In genomic region chr14:78333341-78333740, GRCm38 (mm10) we compare ENCODE assay signal across 29 mouse cellular contexts. TPM values are rescaled to one million over a fixed set of nuclear protein-coding genes. Genes with fewer than 3 reads are reported as not detected.
"Had no signal": no experiment of that assay in that cellular context is flagged by ENCODE, and none has a peak within 500 bp of the region (broad histone marks: within the 10 kb centered on the region; RNA-seq: fewer than 3 reads in every experiment).

No protein-coding gene starts in this region.

- H3K4me3 ChIP-seq: heart, adult 2 months; heart, embryonic 13.5 days; heart, embryonic 15.5 days; hindbrain, embryonic 13.5 days; hindbrain, embryonic 15.5 days; layer of hippocampus, adult 2 months; left cerebral cortex, adult 2 months; limb, embryonic 10.5 days; limb, embryonic 12.5 days; liver, embryonic 13.5 days; liver, embryonic 15.5 days had no signal

- H3K4me2 ChIP-seq: heart, embryonic 11.5 days; heart, embryonic 13.5 days; heart, embryonic 15.5 days; hindbrain, embryonic 13.5 days; hindbrain, embryonic 15.5 days; limb, embryonic 12.5 days; liver, embryonic 11.5 days; liver, embryonic 13.5 days; liver, embryonic 15.5 days had no signal

- H3K9ac ChIP-seq: heart, embryonic 13.5 days; heart, embryonic 15.5 days; hindbrain, embryonic 13.5 days; hindbrain, embryonic 15.5 days; limb, embryonic 12.5 days; liver, embryonic 13.5 days; liver, embryonic 15.5 days; liver, postnatal 0 days had no signal

- ATAC-seq: forebrain, embryonic 16.5 days; hindbrain, postnatal 0 days; intestine, embryonic 16.5 days; liver, postnatal 0 days had no signal

- H3K36me3 ChIP-seq: heart, embryonic 13.5 days; heart, embryonic 15.5 days; hindbrain, embryonic 13.5 days; hindbrain, embryonic 15.5 days; limb, embryonic 10.5 days; limb, embryonic 12.5 days; liver, embryonic 13.5 days; liver, embryonic 15.5 days had no signal

- H3K27me3 ChIP-seq: heart, embryonic 13.5 days; heart, embryonic 15.5 days; hindbrain, embryonic 13.5 days; hindbrain, embryonic 15.5 days; limb, embryonic 12.5 days; liver, embryonic 13.5 days; liver, embryonic 15.5 days had no signal

- H3K9me3 ChIP-seq: heart, embryonic 13.5 days; heart, embryonic 15.5 days; hindbrain, embryonic 13.5 days; hindbrain, embryonic 15.5 days; limb, embryonic 10.5 days; limb, embryonic 12.5 days; liver, embryonic 13.5 days; liver, embryonic 15.5 days had no signal

- H3K27ac ChIP-seq: heart, adult 2 months; heart, embryonic 13.5 days; heart, embryonic 15.5 days; hindbrain, embryonic 13.5 days; hindbrain, embryonic 15.5 days; hindbrain, postnatal 0 days; kidney, postnatal 0 days; layer of hippocampus, adult 2 months; left cerebral cortex, adult 2 months; limb, embryonic 10.5 days; limb, embryonic 12.5 days; liver, embryonic 13.5 days; liver, embryonic 15.5 days had no signal

- H3K4me1 ChIP-seq: hindbrain, embryonic 15.5 days; liver, embryonic 13.5 days; liver, embryonic 15.5 days had no signal

- DNase-seq: gastrocnemius, postnatal 14 days; gastrocnemius, postnatal 36 days; heart, adult 2 months; heart, postnatal 14 days; heart, postnatal 36 days; liver; liver, embryonic 13.5 days; liver, postnatal 0 days had no signal

RNA-seq across cellular contexts. Expression of gene Tnfsf11, which starts 25.5 kb away (rescaled TPM):
- total RNA-seq: gastrocnemius, adult 18-20 months; gastrocnemius, adult 8-10 months; gastrocnemius, postnatal 14 days; gastrocnemius, postnatal 36 days; heart, postnatal 36 days; hindbrain, postnatal 0 days; layer of hippocampus, adult 2 months; layer of hippocampus, postnatal 25 days; left cerebral cortex, adult 2 months; left cerebral cortex, postnatal 36 days had no signal
- polyA plus RNA-seq: gonadal fat pad, adult 2 months; heart, adult 2 months; hindbrain, embryonic 13.5 days; hindbrain, postnatal 0 days; intestine, embryonic 14.5 days; limb, embryonic 12.5 days; liver, postnatal 0 days had no signal
